Mouse (Mus musculus) stomach, embryonic 14.5 days (tissue): Measurements from ENCODE around the gene Epop. TPM values are rescaled to one million over a fixed set of nuclear protein-coding genes. Genes with fewer than 3 reads are reported as not detected.
A peak's percentile ranks its signal among the peaks of the same experiment; 100 is the strongest.

Experiments used
- ATAC-seq: fragments of 200-750 bp; cut with Nextera tagmentation; 2 replicates; pipeline ENCODE4 v1.8.0; 2017; ENCODE audit warnings: low read depth, moderate TSS enrichment; ENCODE audit not compliant: insufficient number of reproducible peaks, insufficient read depth, low FRiP score
- H3K27ac ChIP-seq: fragments of 300-500 bp; sonication (generic); 2 replicates; pipeline ENCODE4 v1.5.1; 2014; ENCODE audit warnings: mild to moderate bottlenecking, low read length, moderate library complexity, mixed read lengths
- H3K27me3 ChIP-seq: fragments of 300-500 bp; sonication (generic); 2 replicates; pipeline ENCODE4 v1.6.1; 2014; ENCODE audit warnings: low read length, control low read depth, mixed read lengths; ENCODE audit not compliant: control insufficient read depth, insufficient read depth
- H3K36me3 ChIP-seq: fragments of 300-500 bp; sonication (generic); 2 replicates; pipeline ENCODE4 v1.6.1; 2014; ENCODE audit warnings: mild to moderate bottlenecking, control low read depth, low read length, moderate library complexity, mixed read lengths; ENCODE audit not compliant: control insufficient read depth, insufficient read depth
- H3K4me1 ChIP-seq: fragments of 300-500 bp; sonication (generic); 2 replicates; pipeline ENCODE4 v1.6.1; 2014; ENCODE audit warnings: low read length, control low read depth, mixed read lengths; ENCODE audit not compliant: control insufficient read depth, insufficient read depth
- H3K4me2 ChIP-seq: fragments of 300-500 bp; sonication (generic); replicated peaks from 2 replicates; pipeline ENCODE4 v1.6.1; 2014; ENCODE audit warnings: low read depth, low read length, control low read depth
- H3K4me3 ChIP-seq: fragments of 300-500 bp; sonication (generic); 2 replicates; pipeline ENCODE4 v1.5.1; 2014; ENCODE audit warnings: low read depth, low read length, control low read depth
- H3K9ac ChIP-seq: fragments of 300-500 bp; sonication (generic); replicated peaks from 2 replicates; pipeline ENCODE4 v1.6.1; 2014; ENCODE audit warnings: low read depth, mild to moderate bottlenecking, control low read depth, low read length, moderate library complexity, mixed read lengths
- H3K9me3 ChIP-seq: fragments of 300-500 bp; sonication (generic); 2 replicates; pipeline ENCODE4 v1.6.1; 2016; ENCODE audit warnings: low read depth, low read length, control low read depth; ENCODE audit not compliant: control insufficient read depth
- WGBS: fragments of 180-500 bp; shearing (Covaris S2); extraction: QIAGEN DNeasy Blood & Tissue Kit; methylation state at CpG from one replicate; pipeline ENCODE4 v1.1.7; 2014; 5-methylcytosine and 5-hydroxymethylcytosine counted together
- polyA plus RNA-seq: library from polyadenylated mRNA; unstranded; fragments of >200 nt; fragmentation: Nextera tagmentation; extraction: Ambion mirVana; gene quantifications from 2 replicates; pipeline ENCODE4 v1.2.1, GENCODE M21; 2014

Gene Epop
- polyA plus RNA-seq, 1 experiment from 2014 or later: 2.7 TPM

DNA sequence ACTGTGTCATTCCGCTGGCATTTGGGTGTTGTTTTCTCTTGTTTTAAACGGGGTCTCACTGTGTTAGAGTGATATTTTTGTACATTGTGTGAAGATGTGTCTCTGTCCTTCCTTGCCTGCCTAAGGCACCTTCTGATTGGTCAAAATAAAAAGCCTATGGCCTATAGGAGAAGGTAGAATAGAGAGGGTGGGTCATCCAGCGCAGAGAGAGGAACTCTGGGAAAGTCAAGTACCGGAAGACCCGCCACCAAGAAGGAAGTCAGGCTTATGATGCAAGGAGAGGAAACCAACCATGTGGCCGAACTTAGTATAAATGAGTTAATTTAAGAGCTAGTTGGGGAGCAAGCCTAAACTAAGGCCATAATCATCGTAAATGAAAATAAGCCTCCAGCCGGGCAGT, 30.4 kb downstream of the Epop start:
- Histone ChIP-seq H3K4me1 (no peaks in the 10 kb centered on the region), H3K9me3 (no peaks in the 10 kb centered on the region), H3K4me2 (no peak overlapping the region), H3K27me3 (no peaks in the 10 kb centered on the region), H3K4me3 (no peak overlapping the region), H3K36me3 (no peaks in the 10 kb centered on the region), H3K27ac (no peak overlapping the region), H3K9ac (no peak overlapping the region)
- no peak for ATAC-seq
- WGBS: 85% methylated on average over 8 of the region's 8 CpGs

GRCm38 (mm10) chr11:97597945-97598691, 31.4 kb downstream of the Epop start:
- Histone ChIP-seq H3K36me3 (no peaks in the 10 kb centered on the region), H3K4me3 (no peak overlapping the region), H3K9ac (no peak overlapping the region), H3K4me1 (no peaks in the 10 kb centered on the region), H3K4me2 (no peak overlapping the region), H3K9me3 (no peaks in the 10 kb centered on the region), H3K27ac (no peak overlapping the region), H3K27me3 (no peaks in the 10 kb centered on the region)
- ATAC-seq: no peak
- 74% methylated on average over 10 of the region's 10 CpGs for WGBS

- no peak overlapping the region for H3K27ac ChIP-seq
- no peaks in the 10 kb centered on the region for H3K9me3 ChIP-seq
- ATAC-seq: no peak
- no peak overlapping the region for H3K4me3 ChIP-seq
- no peaks in the 10 kb centered on the region for H3K36me3 ChIP-seq
- H3K4me2 ChIP-seq: no peak overlapping the region
- no peaks in the 10 kb centered on the region for H3K4me1 ChIP-seq
- H3K27me3 ChIP-seq: no peaks in the 10 kb centered on the region
- 38% methylated on average over 6 of the region's 6 CpGs for WGBS
- H3K9ac ChIP-seq: no peak overlapping the region
Observed at GRCm38 (mm10) chr11:97594136-97594535, 35.4 kb downstream of the Epop start.

DNA sequence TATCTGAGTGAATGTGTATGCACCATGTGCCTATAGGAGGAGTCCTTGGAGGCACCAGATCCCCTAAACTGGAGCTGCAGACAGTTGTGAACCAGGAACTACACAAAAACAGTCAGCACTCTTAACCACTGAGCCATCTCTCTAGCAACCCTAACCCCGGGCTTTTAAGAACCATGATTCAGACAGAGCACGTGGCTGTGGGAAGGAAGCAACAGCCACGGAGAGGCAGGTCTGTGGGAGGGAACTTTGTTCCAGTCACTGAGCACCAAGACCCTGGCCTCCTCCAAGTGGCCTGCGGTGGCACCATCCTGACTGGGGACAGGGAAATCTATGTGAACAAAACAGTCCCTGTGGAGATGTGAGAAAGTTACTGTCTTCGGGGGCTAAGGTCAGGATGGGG, 37.6 kb downstream of the Epop start:
- ATAC-seq: no peak
- no peak overlapping the region for H3K4me2 ChIP-seq
- no peaks in the 10 kb centered on the region for H3K36me3 ChIP-seq
- H3K9me3 ChIP-seq: no peaks in the 10 kb centered on the region
- H3K4me1 ChIP-seq: no peaks in the 10 kb centered on the region
- no peak overlapping the region for H3K4me3 ChIP-seq
- H3K27me3 ChIP-seq: no peaks in the 10 kb centered on the region
- no peak overlapping the region for H3K9ac ChIP-seq
- no peak overlapping the region for H3K27ac ChIP-seq
- 47% methylated on average over 5 of the region's 5 CpGs for WGBS

DNA sequence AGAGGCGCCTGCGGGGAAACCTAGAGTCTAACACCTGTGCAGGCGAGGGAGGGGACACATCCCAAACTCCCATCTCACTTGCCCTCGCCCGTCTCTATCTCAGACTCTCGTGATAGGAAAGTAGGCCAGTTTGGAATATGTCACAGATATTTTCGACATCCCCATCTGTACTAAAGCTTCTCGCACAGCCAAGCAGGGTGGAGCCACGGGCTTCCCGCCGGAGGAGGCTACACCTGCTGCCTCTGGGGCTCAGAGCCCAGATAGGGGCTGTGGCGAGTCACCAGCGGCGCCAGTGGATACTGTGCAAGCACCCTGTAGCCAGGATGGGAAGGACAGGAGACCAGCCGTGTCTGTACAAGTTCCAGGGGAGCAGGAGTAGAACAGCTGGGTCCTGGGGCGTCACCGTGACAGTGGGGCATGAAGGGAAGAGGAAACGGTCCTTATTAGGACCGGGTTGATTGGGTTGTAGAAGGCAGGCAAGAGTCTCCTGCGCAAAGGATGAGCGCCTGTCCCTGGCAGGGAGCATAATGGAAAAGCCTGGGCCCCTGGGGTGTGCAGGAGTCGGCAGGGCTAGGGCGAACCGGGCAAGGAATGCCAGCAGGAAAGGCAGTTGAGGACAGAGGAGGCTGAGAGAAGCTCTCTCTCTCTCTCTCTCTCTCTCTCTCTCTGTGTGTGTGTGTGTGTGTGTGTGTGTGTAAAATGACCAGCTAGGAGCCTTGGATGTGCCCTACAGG, 39.1 kb downstream of the Epop start:
- Histone ChIP-seq H3K4me3 (no peak overlapping the region), H3K9ac (no peak overlapping the region), H3K4me2 (no peak overlapping the region), H3K27me3 (no peaks in the 10 kb centered on the region), H3K27ac (no peak overlapping the region), H3K9me3 (no peaks in the 10 kb centered on the region), H3K36me3 (no peaks in the 10 kb centered on the region), H3K4me1 (no peaks in the 10 kb centered on the region)
- no peak for ATAC-seq
- 41% methylated on average over 24 of the region's 24 CpGs for WGBS

GRCm38 (mm10) chr11:97589216-97589615, 40.3 kb downstream of the Epop start:
- no peak overlapping the region for H3K27ac ChIP-seq
- H3K9ac ChIP-seq: no peak overlapping the region
- H3K4me2 ChIP-seq: no peak overlapping the region
- no peaks in the 10 kb centered on the region for H3K27me3 ChIP-seq
- H3K4me3 ChIP-seq: no peak overlapping the region
- WGBS: 7% methylated on average over 10 of the region's 10 CpGs
- no peak for ATAC-seq
- H3K9me3 ChIP-seq: no peaks in the 10 kb centered on the region
- no peaks in the 10 kb centered on the region for H3K36me3 ChIP-seq
- no peaks in the 10 kb centered on the region for H3K4me1 ChIP-seq

DNA sequence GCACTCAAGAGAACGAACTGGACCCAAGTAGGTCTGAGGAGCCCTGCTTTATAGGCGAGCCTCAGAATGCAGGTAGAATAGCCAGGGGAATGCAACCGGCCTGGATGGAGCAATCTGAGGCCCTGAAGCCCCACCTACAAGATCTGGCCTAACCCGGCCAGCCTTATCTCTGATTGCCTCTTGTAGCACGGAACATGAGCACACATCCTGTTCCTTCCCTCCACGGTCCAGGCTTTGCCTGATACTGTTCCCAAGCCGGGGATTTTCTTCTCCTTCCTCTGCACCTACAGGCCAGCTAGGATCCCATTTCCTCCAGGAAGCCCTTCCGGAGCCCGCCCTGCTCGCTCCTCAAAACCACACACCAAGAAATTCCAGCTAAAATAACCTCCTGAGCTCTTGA, 43.6 kb downstream of the Epop start:
- H3K27ac ChIP-seq: peak overlapping the region; percentile 21; the same call in 1 of the 2 replicates
- 46% methylated on average over 10 of the region's 10 CpGs for WGBS

GRCm38 (mm10) chr11:97584476-97584875, 45.0 kb downstream of the Epop start:
- H3K9ac ChIP-seq: no peak overlapping the region
- 71% methylated on average over 7 of the region's 7 CpGs for WGBS
- ATAC-seq: no peak

More for the DNA sequence above, 43.6 kb downstream of the Epop start:
- Histone ChIP-seq H3K36me3 (no peaks in the 10 kb centered on the region), H3K4me3 (no peak overlapping the region), H3K9ac (no peak overlapping the region), H3K9me3 (no peaks in the 10 kb centered on the region), H3K4me2 (no peak overlapping the region), H3K4me1 (no peaks in the 10 kb centered on the region), H3K27me3 (no peaks in the 10 kb centered on the region)
- peak; percentile 84 for ATAC-seq

More at GRCm38 (mm10) chr11:97584476-97584875, 45.0 kb downstream of the Epop start:
- Histone ChIP-seq H3K4me3 (no peak overlapping the region), H3K27me3 (no peaks in the 10 kb centered on the region), H3K9me3 (no peaks in the 10 kb centered on the region), H3K4me2 (no peak overlapping the region), H3K4me1 (no peaks in the 10 kb centered on the region), H3K36me3 (no peaks in the 10 kb centered on the region), H3K27ac (no peak overlapping the region)
